Mouse (Mus musculus) heart, adult 11 months (tissue): Measurements from ENCODE around the gene Mpv17l2.

ENCODE experiments used
- DNase-seq: peaks from one replicate; pipeline ENCODE4 v3.0.0; 2022

The Mpv17l2 gene

GRCm38 (mm10) chr8:70748246-70749096 is 12.3 kb downstream of the Mpv17l2 start:
- DNase-seq, result peak; percentile 94

- peak; percentile 93 for DNase-seq
Observed at GRCm38 (mm10) chr8:70747211-70747890, 13.4 kb downstream of the Mpv17l2 start.

- peak; percentile 92 for DNase-seq
Observed at GRCm38 (mm10) chr8:70746676-70747075, 14.1 kb downstream of the Mpv17l2 start.

- peak; percentile 91 for DNase-seq
Observed at GRCm38 (mm10) chr8:70745691-70746220, 15.0 kb downstream of the Mpv17l2 start.

GRCm38 (mm10) chr8:70744806-70745205 is 15.9 kb downstream of the Mpv17l2 start:
- DNase-seq, result peak; percentile 95

- DNase-seq, result peak; percentile 99
Observed at GRCm38 (mm10) chr8:70743656-70744590, 16.8 kb downstream of the Mpv17l2 start.

- DNase-seq, result peak; percentile 98
Observed at GRCm38 (mm10) chr8:70742981-70743655, 17.6 kb downstream of the Mpv17l2 start.

- DNase-seq, result peak; percentile 95
Observed at GRCm38 (mm10) chr8:70742176-70742575, 18.6 kb downstream of the Mpv17l2 start.

GRCm38 (mm10) chr8:70741661-70742060 is 19.1 kb downstream of the Mpv17l2 start:
- peak; percentile 96 for DNase-seq

- no peak for DNase-seq
Observed at GRCm38 (mm10) chr8:70738211-70738610, 22.5 kb downstream of the Mpv17l2 start.

- no peak for DNase-seq
Observed at GRCm38 (mm10) chr8:70737705-70738104, 23.0 kb downstream of the Mpv17l2 start.

GRCm38 (mm10) chr8:70730956-70731355 is 29.8 kb downstream of the Mpv17l2 start:
- peak; percentile 89 for DNase-seq

- peak; percentile 88 for DNase-seq
Observed at GRCm38 (mm10) chr8:70729808-70730475, 30.8 kb downstream of the Mpv17l2 start.

- peak; percentile 90 for DNase-seq
Observed at GRCm38 (mm10) chr8:70726721-70727120, 34.0 kb downstream of the Mpv17l2 start.

- peak; percentile 88 for DNase-seq
Observed at GRCm38 (mm10) chr8:70725792-70726447, 34.8 kb downstream of the Mpv17l2 start.

- peak; percentile 76 for DNase-seq
Observed at GRCm38 (mm10) chr8:70724216-70724615, 36.5 kb downstream of the Mpv17l2 start.

GRCm38 (mm10) chr8:70723486-70724210 is 37.1 kb downstream of the Mpv17l2 start, which contains the start of gene Pde4c:
Gene Pde4c, plus strand, starts transcription at chr8:70723720.
- DNase-seq, result peak; percentile 89

- peak; percentile 93 for DNase-seq
Observed at GRCm38 (mm10) chr8:70721601-70722000, 39.1 kb downstream of the Mpv17l2 start.

- DNase-seq, result peak; percentile 96
Observed at GRCm38 (mm10) chr8:70720739-70721138, 40.0 kb downstream of the Mpv17l2 start.

- DNase-seq, result peak; percentile 95
Observed at GRCm38 (mm10) chr8:70719796-70720270, 40.9 kb downstream of the Mpv17l2 start.
